Mouse (Mus musculus) ovary, adult 10 weeks (tissue): Measurements from ENCODE around the gene Fdxr. TPM values are rescaled to one million over a fixed set of nuclear protein-coding genes. Genes with fewer than 3 reads are reported as not detected.

Experiments used
- polyA plus RNA-seq: library from polyadenylated mRNA; stranded (reverse); fragments of 350-450 nt; fragmentation: Illumina TruSeq; extraction: RNeasy Lipid Tissue Mini Kit (QIAGEN cat#74804); gene quantifications from one replicate; pipeline ENCODE4 v1.2.3, GENCODE M21; 2014

Fdxr gene
- 11.9 TPM for polyA plus RNA-seq

GRCm38 (mm10) chr11:115276780-115277603 is at the start of gene Fdxr:
Gene Fdxr, minus strand, starts transcription at chr11:115277050.

GRCm38 (mm10) chr11:115321906-115322693 is 45.2 kb upstream of the Fdxr start, which contains the start of gene Ush1g:
Gene Ush1g, minus strand, starts transcription at chr11:115322041.

GRCm38 (mm10) chr11:115306863-115307262 is 30.0 kb upstream of the Fdxr start, which contains the start of gene Otop2:
Gene Otop2, plus strand, starts transcription at chr11:115307163.

GRCm38 (mm10) chr11:115297214-115297826 is 20.5 kb upstream of the Fdxr start, which contains the start of gene Fads6:
Gene Fads6, minus strand, starts transcription at chr11:115297663.

GRCm38 (mm10) chr11:115267061-115267883 is 9.6 kb downstream of the Fdxr start, which contains the start of gene Grin2c:
Gene Grin2c, minus strand, starts transcription at chr11:115267243.

Other genes starting within 250 kb of the Fdxr start
- gene Cd300ld5, start 239.3 kb downstream of the Fdxr start, polyA plus RNA-seq, result 4.1 TPM
- gene Cd300ld3, start 228.6 kb downstream of the Fdxr start, polyA plus RNA-seq, result 4.1 TPM
- 0.63 TPM for gene Cd300e, start 214.9 kb downstream of the Fdxr start, polyA plus RNA-seq
- gene Rab37, start 185.6 kb downstream of the Fdxr start, polyA plus RNA-seq, result 0.60 TPM
- 0.48 TPM for gene Cd300lf, start 143.1 kb downstream of the Fdxr start, polyA plus RNA-seq
- 8.0 TPM for gene Slc9a3r1, start 113.7 kb downstream of the Fdxr start, polyA plus RNA-seq
- gene Tmem104, start 89.6 kb downstream of the Fdxr start, polyA plus RNA-seq, result 0.71 TPM
- 0.74 TPM for gene Nat9, start 89.2 kb downstream of the Fdxr start, polyA plus RNA-seq
- not detected for gene Grin2c, start 9.8 kb downstream of the Fdxr start, polyA plus RNA-seq
- 13.5 TPM for gene Fads6, start 20.6 kb upstream of the Fdxr start, polyA plus RNA-seq
- gene Otop2, start 30.1 kb upstream of the Fdxr start, polyA plus RNA-seq, result not detected
- 0.60 TPM for gene Ush1g, start 45.0 kb upstream of the Fdxr start, polyA plus RNA-seq
- not detected for gene Otop3, start 57.7 kb upstream of the Fdxr start, polyA plus RNA-seq
- gene Hid1, start 90.7 kb upstream of the Fdxr start, polyA plus RNA-seq, result 1.3 TPM
- 0.46 TPM for gene Cdr2l, start 104.9 kb upstream of the Fdxr start, polyA plus RNA-seq
- gene Mrpl58, start 126.7 kb upstream of the Fdxr start, polyA plus RNA-seq, result 5.3 TPM
- 364 TPM for gene Atp5h, start 142.9 kb upstream of the Fdxr start, polyA plus RNA-seq
- 21.3 TPM for gene Kctd2, start 143.1 kb upstream of the Fdxr start, polyA plus RNA-seq
- not detected for gene Trim80, start 163.5 kb upstream of the Fdxr start, polyA plus RNA-seq
- gene Slc16a5, start 185.4 kb upstream of the Fdxr start, polyA plus RNA-seq, result not detected
- 0.86 TPM for gene Armc7, start 198.6 kb upstream of the Fdxr start, polyA plus RNA-seq
- gene Nt5c, start 214.8 kb upstream of the Fdxr start, polyA plus RNA-seq, result 0.63 TPM
- gene Jpt1, start 237.3 kb upstream of the Fdxr start, polyA plus RNA-seq, result 20.2 TPM